In genomic region chr17:80952305-80952704, GRCm38 (mm10) we compare ENCODE assay signal across 12 mouse cellular contexts. TPM values are rescaled to one million over a fixed set of nuclear protein-coding genes. Genes with fewer than 3 reads are reported as not detected.
DNase-seq lines count a peak whose midpoint lies in the region; ATAC-seq and TF ChIP-seq lines count a peak whose summit lies in the region.
"Had no signal": no experiment of that assay in that cellular context is flagged by ENCODE, and none has a peak within 500 bp of the region (broad histone marks: within the 10 kb centered on the region; RNA-seq: fewer than 3 reads in every experiment).

No protein-coding gene starts in this region.

- no peaks in the 10 kb centered on the region for H3K27me3 ChIP-seq in hindbrain, embryonic 12.5 days
- no peaks in the 10 kb centered on the region for H3K27me3 ChIP-seq in hindbrain, embryonic 13.5 days
- no peaks in the 10 kb centered on the region for H3K27me3 ChIP-seq in cerebellum, adult 2 months (ENCODE audit: control insufficient read depth, insufficient read depth, low read length)
- H3K27me3 ChIP-seq in forebrain, embryonic 15.5 days, result no peaks in the 10 kb centered on the region
- H3K27me3 ChIP-seq: limb, embryonic 15.5 days had no signal

- DNase-seq in cerebellum, adult 2 months, result peak; percentile 77 to 79
- peak; percentile 51 to 64 for DNase-seq in layer of hippocampus, postnatal 25 days (ENCODE audit: extremely low spot score in 1 of 2, low spot score in 1 of 2)
- DNase-seq in adipocyte (ENCODE audit: low spot score), result no peak
- no peak for DNase-seq in embryo, embryonic 9.5 days (ENCODE audit: extremely low spot score)
- no peak for DNase-seq in lung, postnatal 10 days
- DNase-seq: adrenal gland, postnatal 36 days; kidney, postnatal 4 days had no signal

- TF ChIP-seq CTCF in cerebellum, adult 2 months (IDR thresholded peaks at IDR 0.05; ENCODE audit: borderline replicate concordance, insufficient read depth, low read depth, low read length), result no peak

- H3K27ac ChIP-seq in hindbrain, embryonic 12.5 days, result no peak overlapping the region
- no peak overlapping the region for H3K27ac ChIP-seq in hindbrain, embryonic 13.5 days
- H3K27ac ChIP-seq in cerebellum, adult 2 months (ENCODE audit: insufficient read depth, low read length), result 0 out of 2 replicates have a peak overlapping the region, but pooled peaks have one; percentile 46
- peak overlapping the region; percentile 53 for H3K27ac ChIP-seq in forebrain, embryonic 15.5 days (replicated peaks)
- H3K27ac ChIP-seq: limb, embryonic 15.5 days had no signal

- ATAC-seq in hindbrain, embryonic 12.5 days (ENCODE audit: low FRiP score), result 0 out of 2 replicates have a peak, but pooled peaks have one; percentile 26
- ATAC-seq in hindbrain, embryonic 13.5 days (ENCODE audit: low FRiP score), result no peak
- ATAC-seq in forebrain, embryonic 15.5 days (replicated peaks), result peak; percentile 42; the same call in 1 of the 2 replicates
- ATAC-seq: inflammation-experienced regulatory T-cells, adult 6 months had no signal

- H3K4me3 ChIP-seq in hindbrain, embryonic 12.5 days, result no peak overlapping the region
- no peak overlapping the region for H3K4me3 ChIP-seq in hindbrain, embryonic 13.5 days
- peak overlapping the region; percentile 34 for H3K4me3 ChIP-seq in cerebellum, adult 2 months (replicated peaks; ENCODE audit: insufficient read depth, low read depth, low read length)
- no peak overlapping the region for H3K4me3 ChIP-seq in forebrain, embryonic 15.5 days
- H3K4me3 ChIP-seq: limb, embryonic 15.5 days had no signal

- WGBS in hindbrain, embryonic 12.5 days, result 53% methylated on average over 7 of the region's 7 CpGs
- WGBS in hindbrain, embryonic 13.5 days, result 47% methylated on average over 7 of the region's 7 CpGs
- WGBS in cerebellum, adult 2 months, result 5% methylated on average over 7 of the region's 7 CpGs
- WGBS in forebrain, embryonic 15.5 days, result 15% methylated on average over 7 of the region's 7 CpGs

- H3K4me2 ChIP-seq in hindbrain, embryonic 12.5 days (replicated peaks), result no peak overlapping the region
- H3K4me2 ChIP-seq in hindbrain, embryonic 13.5 days, result no peak overlapping the region
- H3K4me2 ChIP-seq in forebrain, embryonic 15.5 days (replicated peaks), result no peak overlapping the region
- H3K4me2 ChIP-seq: limb, embryonic 15.5 days had no signal

- H3K9me3 ChIP-seq in hindbrain, embryonic 12.5 days (replicated peaks), result no peaks in the 10 kb centered on the region
- no peaks in the 10 kb centered on the region for H3K9me3 ChIP-seq in hindbrain, embryonic 13.5 days
- no peaks in the 10 kb centered on the region for H3K9me3 ChIP-seq in forebrain, embryonic 15.5 days
- H3K9me3 ChIP-seq: limb, embryonic 15.5 days had no signal

- no peaks in the 10 kb centered on the region for H3K36me3 ChIP-seq in hindbrain, embryonic 12.5 days
- H3K36me3 ChIP-seq in hindbrain, embryonic 13.5 days, result no peaks in the 10 kb centered on the region
- no peaks in the 10 kb centered on the region for H3K36me3 ChIP-seq in forebrain, embryonic 15.5 days
- H3K36me3 ChIP-seq: limb, embryonic 15.5 days had no signal

- H3K9ac ChIP-seq in hindbrain, embryonic 12.5 days, result no peak overlapping the region
- no peak overlapping the region for H3K9ac ChIP-seq in hindbrain, embryonic 13.5 days
- H3K9ac ChIP-seq in forebrain, embryonic 15.5 days (replicated peaks), result no peak overlapping the region
- H3K9ac ChIP-seq: limb, embryonic 15.5 days had no signal

- TF ChIP-seq POLR2A in cerebellum, adult 2 months (IDR thresholded peaks at IDR 0.05; ENCODE audit: borderline replicate concordance, insufficient read depth, low read length), result no peak

- H3K4me1 ChIP-seq in hindbrain, embryonic 12.5 days, result peaks cover 24% of the 10 kb centered on the region
- peaks cover 56% of the 10 kb centered on the region for H3K4me1 ChIP-seq in hindbrain, embryonic 13.5 days (replicated peaks)
- peaks cover 30% of the 10 kb centered on the region for H3K4me1 ChIP-seq in cerebellum, adult 2 months (ENCODE audit: control insufficient read depth, insufficient read depth, low read length)
- peaks cover 64% of the 10 kb centered on the region for H3K4me1 ChIP-seq in forebrain, embryonic 15.5 days

RNA-seq across cellular contexts. Expression of gene Tmem178, which starts 7.9 kb away (rescaled TPM):
- 23.1 and 23.7 TPM in 2 replicates for polyA plus RNA-seq in hindbrain, embryonic 12.5 days (2016; fragmentation: Nextera tagmentation; extraction: Ambion mirVana)
- 31.8 and 35.4 TPM in 2 replicates for polyA plus RNA-seq in hindbrain, embryonic 13.5 days (2015; fragmentation: Nextera tagmentation; extraction: Ambion mirVana)
- polyA plus RNA-seq in cerebellum, adult 2 months (2012; rRNA removed), result 128 and 146 TPM in 2 replicates
- polyA plus RNA-seq in forebrain, embryonic 15.5 days (2015; fragmentation: Nextera tagmentation; extraction: Ambion mirVana), result 43.7 and 46.3 TPM in 2 replicates
- total RNA-seq in layer of hippocampus, postnatal 25 days (2021), result 100 to 1,000 TPM; 102 to 109 TPM
- polyA plus RNA-seq: inflammation-experienced regulatory T-cells, adult 6 months had no signal

Comparison
In these comparisons a context has a peak if more than half of its experiments do, and no peak if none do; other contexts are left out.
1. H3K27ac ChIP-seq: peak in cerebellum, adult 2 months (single experiment) and forebrain, embryonic 15.5 days (single experiment); none in hindbrain, embryonic 12.5 days (single experiment) and hindbrain, embryonic 13.5 days (single experiment).
2. DNase-seq: peak in cerebellum, adult 2 months (2 of 2) and layer of hippocampus, postnatal 25 days (2 of 2); none in adipocyte (single experiment), embryo, embryonic 9.5 days (single experiment) and lung, postnatal 10 days (single experiment).